Mouse (Mus musculus): Measurements from ENCODE around the gene Zfp385b. TPM values are rescaled to one million over a fixed set of nuclear protein-coding genes. Genes with fewer than 3 reads are reported as not detected.
A peak's percentile ranks its signal among the peaks of the same experiment; 100 is the strongest.

The Zfp385b gene
- polyA plus RNA-seq, 1 experiment: 0.28 TPM

DNA sequence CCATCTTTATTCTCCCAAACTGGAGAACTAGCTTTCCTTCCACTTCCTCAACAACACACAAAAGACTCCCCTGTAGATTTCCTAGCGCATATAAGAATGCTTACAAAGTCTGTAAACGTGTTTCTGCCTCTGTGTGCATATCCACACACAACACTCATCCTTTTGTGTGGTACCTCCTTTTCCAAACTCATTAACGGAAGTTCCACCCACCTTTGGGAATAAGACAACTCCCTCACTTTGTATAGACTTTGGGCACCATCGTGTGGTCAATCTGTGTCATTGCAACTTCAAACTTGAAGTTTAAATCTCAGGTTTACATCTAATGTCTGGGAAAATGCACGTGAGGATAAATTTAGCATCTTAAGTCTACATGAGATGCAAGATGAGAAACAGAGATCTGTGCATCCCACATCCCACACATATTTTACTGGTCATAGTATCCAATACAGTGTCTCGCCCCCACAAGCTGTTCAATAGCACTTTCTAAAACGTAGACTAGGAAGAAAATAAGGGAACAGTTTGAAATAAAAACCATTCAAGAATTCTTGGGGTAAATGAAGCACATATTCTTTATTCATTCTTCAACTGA is 110.1 kb downstream of the Zfp385b start:
- TF ChIP-seq POLR2AphosphoS2 (IDR thresholded peaks at IDR 0.05; ENCODE audit: insufficient read length, low read depth) (no peak), POLR2A (IDR thresholded peaks at IDR 0.05; ENCODE audit: insufficient read length, low read depth) (no peak), TCF12 (IDR thresholded peaks at IDR 0.05; ENCODE audit: insufficient read depth, poor library complexity, severe bottlenecking) (no peak), USF1 (IDR thresholded peaks at IDR 0.05; ENCODE audit: low read depth) (no peak), E2F4 (IDR thresholded peaks at IDR 0.05; ENCODE audit: insufficient read depth) (no peak), MAX (IDR thresholded peaks at IDR 0.05; ENCODE audit: low read depth) (no peak), REST (IDR thresholded peaks at IDR 0.05; ENCODE audit: insufficient read depth, insufficient read length) (no peak), MYOG (IDR thresholded peaks at IDR 0.05; ENCODE audit: control insufficient read depth in 1 of 3, insufficient read depth in 1 of 3, insufficient read length in 2 of 3, low read depth in 2 of 3) (no peak), SRF (IDR thresholded peaks at IDR 0.05; ENCODE audit: control insufficient read depth, insufficient read length, low read depth) (no peak), MYOD1 (IDR thresholded peaks at IDR 0.05; ENCODE audit: control insufficient read depth in 1 of 3, insufficient read length in 2 of 3, low read depth in 2 of 3) (no peak), TCF3 (IDR thresholded peaks at IDR 0.05; ENCODE audit: insufficient read length, low read depth) (no peak), CEBPB (IDR thresholded peaks at IDR 0.05; ENCODE audit: insufficient read depth, poor library complexity, severe bottlenecking) (no peak)
- no peak overlapping the region for H3ac ChIP-seq (ENCODE audit: control insufficient read depth, insufficient read length)
- H3K4me2 ChIP-seq (ENCODE audit: low read depth): peak overlapping the region; percentile 52
- no peaks in the 10 kb centered on the region for H3K79me2 ChIP-seq (ENCODE audit: control insufficient read depth, insufficient read depth)
- H3K36me3 ChIP-seq (ENCODE audit: control insufficient read depth, insufficient read depth): no peaks in the 10 kb centered on the region
- H3K27me3 ChIP-seq (ENCODE audit: control insufficient read depth, insufficient read depth, insufficient read length): peaks cover 16% of the 10 kb centered on the region
- H3K4me3 ChIP-seq: no peak overlapping the region

DNA sequence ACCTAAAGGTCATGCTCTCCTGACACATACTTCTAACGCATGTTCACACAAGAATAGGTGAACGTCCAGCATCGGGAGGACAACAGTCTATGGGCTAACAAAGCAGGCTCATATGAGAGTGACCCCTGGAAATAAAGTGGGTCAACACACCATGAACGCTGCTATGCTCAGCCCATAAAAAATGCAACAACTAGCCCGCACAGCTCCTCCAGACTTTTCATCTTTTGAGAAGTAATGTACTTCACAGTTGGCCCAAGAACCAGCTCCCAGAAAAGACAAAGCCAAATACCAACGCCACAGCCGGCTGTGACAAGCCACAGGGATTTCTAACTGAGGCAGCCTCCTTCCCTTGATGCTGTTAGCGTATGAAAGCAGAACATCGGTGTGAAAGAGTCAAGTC is 112.3 kb downstream of the Zfp385b start:
- Histone ChIP-seq H3K27me3 (ENCODE audit: control insufficient read depth, insufficient read depth, insufficient read length) (peaks cover 7% of the 10 kb centered on the region), H3K36me3 (ENCODE audit: control insufficient read depth, insufficient read depth) (no peaks in the 10 kb centered on the region), H3ac (ENCODE audit: control insufficient read depth, insufficient read length) (no peak overlapping the region), H3K4me2 (ENCODE audit: low read depth) (no peak overlapping the region), H3K79me2 (ENCODE audit: control insufficient read depth, insufficient read depth) (no peaks in the 10 kb centered on the region), H3K4me3 (no peak overlapping the region)
- TF ChIP-seq POLR2AphosphoS2 (IDR thresholded peaks at IDR 0.05; ENCODE audit: insufficient read length, low read depth): no peak
- TF ChIP-seq MYOG (IDR thresholded peaks at IDR 0.05; ENCODE audit: control insufficient read depth in 1 of 3, insufficient read depth in 1 of 3, insufficient read length in 2 of 3, low read depth in 2 of 3): no peak
- TF ChIP-seq E2F4 (IDR thresholded peaks at IDR 0.05; ENCODE audit: insufficient read depth): no peak
- no peak for TF ChIP-seq MYOD1 (IDR thresholded peaks at IDR 0.05; ENCODE audit: control insufficient read depth in 1 of 3, insufficient read length in 2 of 3, low read depth in 2 of 3)
- no peak for TF ChIP-seq TCF12 (IDR thresholded peaks at IDR 0.05; ENCODE audit: insufficient read depth, poor library complexity, severe bottlenecking)
- no peak for TF ChIP-seq USF1 (IDR thresholded peaks at IDR 0.05; ENCODE audit: low read depth)
- TF ChIP-seq POLR2A (IDR thresholded peaks at IDR 0.05; ENCODE audit: insufficient read length, low read depth): no peak
- no peak for TF ChIP-seq CEBPB (IDR thresholded peaks at IDR 0.05; ENCODE audit: insufficient read depth, poor library complexity, severe bottlenecking)
- no peak for TF ChIP-seq SRF (IDR thresholded peaks at IDR 0.05; ENCODE audit: control insufficient read depth, insufficient read length, low read depth)
- TF ChIP-seq TCF3 (IDR thresholded peaks at IDR 0.05; ENCODE audit: insufficient read length, low read depth): no peak
- no peak for TF ChIP-seq MAX (IDR thresholded peaks at IDR 0.05; ENCODE audit: low read depth)
- no peak for TF ChIP-seq REST (IDR thresholded peaks at IDR 0.05; ENCODE audit: insufficient read depth, insufficient read length)

DNA sequence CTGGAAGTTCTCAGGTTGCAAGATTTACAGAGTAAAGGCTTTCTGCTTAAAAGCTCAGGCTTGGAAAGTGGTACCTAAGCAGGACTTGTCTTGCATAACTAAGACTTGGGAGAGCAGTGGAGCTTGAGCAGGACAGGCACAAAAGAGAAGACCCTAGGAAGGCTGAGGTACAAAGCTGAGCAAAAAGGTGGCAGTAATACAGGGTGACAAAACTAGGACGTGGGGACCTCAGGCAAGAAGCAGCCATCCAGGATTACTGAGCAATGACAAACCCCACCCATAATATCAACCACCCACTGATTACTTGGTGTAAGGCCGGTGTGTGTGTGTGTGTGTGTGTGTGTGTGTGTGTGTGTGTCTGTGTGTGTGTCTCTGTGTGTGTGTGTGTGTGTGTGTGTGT is 114.0 kb downstream of the Zfp385b start:
- Histone ChIP-seq H3ac (ENCODE audit: control insufficient read depth, insufficient read length) (no peak overlapping the region), H3K4me3 (no peak overlapping the region), H3K79me2 (ENCODE audit: control insufficient read depth, insufficient read depth) (no peaks in the 10 kb centered on the region), H3K36me3 (ENCODE audit: control insufficient read depth, insufficient read depth) (no peaks in the 10 kb centered on the region), H3K27me3 (ENCODE audit: control insufficient read depth, insufficient read depth, insufficient read length) (no peaks in the 10 kb centered on the region), H3K4me2 (ENCODE audit: low read depth) (no peak overlapping the region)
- TF ChIP-seq E2F4 (IDR thresholded peaks at IDR 0.05; ENCODE audit: insufficient read depth) (no peak), MYOG (IDR thresholded peaks at IDR 0.05; ENCODE audit: control insufficient read depth in 1 of 3, insufficient read depth in 1 of 3, insufficient read length in 2 of 3, low read depth in 2 of 3) (no peak), POLR2AphosphoS2 (IDR thresholded peaks at IDR 0.05; ENCODE audit: insufficient read length, low read depth) (no peak), REST (IDR thresholded peaks at IDR 0.05; ENCODE audit: insufficient read depth, insufficient read length) (no peak), USF1 (IDR thresholded peaks at IDR 0.05; ENCODE audit: low read depth) (no peak)

DNA sequence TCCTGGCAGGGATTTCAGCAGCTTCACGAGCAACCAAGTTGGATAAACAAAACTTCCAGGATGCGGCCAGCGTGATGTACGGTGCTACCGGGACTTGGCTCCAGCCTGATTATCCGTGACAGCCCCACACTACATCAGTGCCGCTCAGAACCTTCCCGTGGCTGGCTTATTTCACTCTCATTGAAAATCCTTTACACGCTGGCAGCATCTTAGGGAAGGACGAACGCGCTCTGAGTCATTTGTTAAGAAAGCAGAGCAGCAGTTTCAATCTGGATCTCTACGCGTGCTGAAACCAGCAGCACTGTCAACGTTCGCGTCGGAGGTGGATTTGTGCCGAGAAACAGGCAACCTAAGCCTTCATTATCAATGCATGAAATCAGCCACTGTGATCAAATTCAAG is 116.4 kb downstream of the Zfp385b start:
- Histone ChIP-seq H3K79me2 (ENCODE audit: control insufficient read depth, insufficient read depth) (no peaks in the 10 kb centered on the region), H3K4me2 (ENCODE audit: low read depth) (peak overlapping the region; percentile 70), H3K4me3 (no peak overlapping the region), H3K27me3 (ENCODE audit: control insufficient read depth, insufficient read depth, insufficient read length) (no peaks in the 10 kb centered on the region), H3ac (ENCODE audit: control insufficient read depth, insufficient read length) (no peak overlapping the region), H3K36me3 (ENCODE audit: control insufficient read depth, insufficient read depth) (no peaks in the 10 kb centered on the region)
- TF ChIP-seq TCF3 (IDR thresholded peaks at IDR 0.05; ENCODE audit: insufficient read length, low read depth) (no peak), MYOG (IDR thresholded peaks at IDR 0.05; ENCODE audit: control insufficient read depth in 1 of 3, insufficient read depth in 1 of 3, insufficient read length in 2 of 3, low read depth in 2 of 3) (no peak), MAX (IDR thresholded peaks at IDR 0.05; ENCODE audit: low read depth) (no peak), POLR2A (IDR thresholded peaks at IDR 0.05; ENCODE audit: insufficient read length, low read depth) (no peak), USF1 (IDR thresholded peaks at IDR 0.05; ENCODE audit: low read depth) (no peak), CEBPB (IDR thresholded peaks at IDR 0.05; ENCODE audit: insufficient read depth, poor library complexity, severe bottlenecking) (no peak), REST (IDR thresholded peaks at IDR 0.05; ENCODE audit: insufficient read depth, insufficient read length) (no peak), TCF12 (IDR thresholded peaks at IDR 0.05; ENCODE audit: insufficient read depth, poor library complexity, severe bottlenecking) (no peak), E2F4 (IDR thresholded peaks at IDR 0.05; ENCODE audit: insufficient read depth) (no peak), POLR2AphosphoS2 (IDR thresholded peaks at IDR 0.05; ENCODE audit: insufficient read length, low read depth) (no peak), SRF (IDR thresholded peaks at IDR 0.05; ENCODE audit: control insufficient read depth, insufficient read length, low read depth) (no peak), MYOD1 (IDR thresholded peaks at IDR 0.05; ENCODE audit: control insufficient read depth in 1 of 3, insufficient read length in 2 of 3, low read depth in 2 of 3) (no peak)
